Mouse (Mus musculus) central nervous system, embryonic 18 days (tissue): Measurements from ENCODE around the gene Ednrb. TPM values are rescaled to one million over a fixed set of nuclear protein-coding genes. Genes with fewer than 3 reads are reported as not detected.

Experiments used
- polyA plus RNA-seq: library from polyadenylated mRNA; depleted of rRNA; stranded (reverse); fragments of >200 nt; gene quantifications from 2 replicates; pipeline ENCODE4 v1.2.3, GENCODE M21; 2012; rRNA removed

Gene Ednrb
- polyA plus RNA-seq: 30.2 and 37.2 TPM in 2 replicates

GRCm38 (mm10) chr14:103844011-103844549, at the start of gene Ednrb:
Gene Ednrb (minus strand): TSS chr14:103844402.

Other genes with a start within 250 kb of the Ednrb start
- 90.4 and 94.3 TPM in 2 replicates for gene Slain1, start 194.2 kb downstream of the Ednrb start, polyA plus RNA-seq